Mouse (Mus musculus): Measurements from ENCODE around the gene Gtf2h5. TPM values are rescaled to one million over a fixed set of nuclear protein-coding genes. Genes with fewer than 3 reads are reported as not detected.

Gene Gtf2h5
- polyA plus RNA-seq, 1 experiment from 2014 or later: 227 TPM

DNA sequence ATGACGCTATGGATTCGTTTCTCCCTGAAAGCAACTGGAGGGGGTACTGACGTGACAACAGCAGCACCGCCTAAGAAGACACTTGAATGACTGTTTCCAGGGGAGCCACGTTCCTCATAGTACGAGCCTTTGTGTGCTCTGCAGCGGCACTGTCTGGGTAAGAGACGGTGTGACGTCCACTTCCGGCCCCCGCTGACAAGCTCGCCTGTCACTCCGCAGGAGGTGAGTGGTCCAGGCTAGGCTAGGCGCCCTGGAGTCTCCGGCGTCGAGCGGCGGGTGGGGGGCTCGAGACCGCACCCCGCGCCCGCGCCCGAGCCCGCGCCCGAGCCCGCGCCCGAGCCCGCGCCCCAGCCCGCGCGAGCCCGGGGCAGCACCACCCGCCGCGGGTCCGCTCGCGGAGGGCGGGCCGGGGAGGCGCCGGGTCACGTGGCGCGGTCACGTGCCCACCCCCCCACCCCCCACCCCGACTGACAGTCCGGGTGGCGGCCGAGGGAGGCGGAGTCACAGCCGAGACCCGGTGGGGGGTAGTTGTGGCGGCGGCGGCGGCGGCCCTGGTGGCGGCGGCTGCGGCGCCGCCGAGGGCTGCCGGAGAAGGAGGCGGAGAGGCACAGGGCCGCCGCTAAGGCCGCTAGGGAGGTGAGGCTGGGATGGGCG is 26.9 kb downstream of the Gtf2h5 start, which contains the start of gene Tulp4:
Tulp4 (plus strand) TSS at position 77 of the 654 bp plus-strand sequence.
- H3K36me3 ChIP-seq (ENCODE audit: control insufficient read depth, insufficient read depth, low read length): no peaks in the 10 kb centered on the region; the same call in 1 of the 2 replicates
- H3K9ac ChIP-seq (ENCODE audit: low read depth, low read length): peak within 1 kb of the TSS; percentile 99
- no peaks in the 10 kb centered on the region for H3K27me3 ChIP-seq (replicated peaks; ENCODE audit: control insufficient read depth, insufficient read depth, low read length)
- WGBS: 1% methylated on average over 51 of the region's 76 CpGs
- H3K4me3 ChIP-seq (ENCODE audit: low read length): peak within 1 kb of the TSS; percentile 93
- H3K4me2 ChIP-seq (ENCODE audit: low read length): peak within 1 kb of the TSS; percentile 86
- H3K4me1 ChIP-seq (ENCODE audit: control insufficient read depth, insufficient read depth, low read depth, low read length): peaks cover 24% of the 10 kb centered on the region
- H3K9me3 ChIP-seq (ENCODE audit: control insufficient read depth, low read length): no peaks in the 10 kb centered on the region
- peak within 1 kb of the TSS; percentile 99 for H3K27ac ChIP-seq (ENCODE audit: low read depth, low read length)
- ATAC-seq: peak; percentile 98

DNA sequence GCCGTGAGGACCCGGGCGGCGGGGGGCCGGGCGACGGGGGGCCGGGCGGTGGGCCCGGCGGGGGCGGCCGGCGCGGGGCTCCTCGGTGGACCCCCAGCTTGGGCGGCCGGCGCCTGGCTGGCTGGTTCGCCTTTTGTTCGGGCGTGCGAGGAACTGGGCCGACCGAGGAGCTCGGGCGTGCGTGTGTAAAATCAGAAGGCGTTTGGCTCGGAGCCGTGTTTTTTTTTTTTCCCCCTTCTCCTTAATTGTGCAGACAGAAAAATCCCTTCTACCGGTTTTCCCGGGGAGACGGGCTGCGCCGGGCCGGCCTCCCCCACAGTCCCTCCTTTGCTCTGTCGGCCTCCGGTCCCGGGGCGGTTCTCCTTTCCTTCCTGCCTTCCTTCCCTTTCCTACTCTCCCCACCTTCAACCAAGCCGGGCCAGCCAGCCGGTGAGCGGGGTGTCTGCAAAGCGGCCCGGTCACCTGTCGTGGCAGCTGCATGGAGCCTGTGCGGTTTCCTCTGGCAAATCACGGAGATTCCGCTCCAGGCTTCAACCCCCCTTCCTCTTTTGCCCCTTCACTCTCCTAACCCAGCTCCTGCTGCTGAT is 27.5 kb downstream of the Gtf2h5 start:
- peak overlapping the region; percentile 86 for H3K4me2 ChIP-seq (ENCODE audit: low read length)
- no peaks in the 10 kb centered on the region for H3K9me3 ChIP-seq (ENCODE audit: control insufficient read depth, low read length)
- peak; percentile 66; the same call in 1 of the 2 replicates for ATAC-seq
- H3K4me3 ChIP-seq (ENCODE audit: low read length): peak overlapping the region; percentile 93
- WGBS: under 1% methylated on average over 49 of the region's 50 CpGs
- peak overlapping the region; percentile 99 for H3K9ac ChIP-seq (ENCODE audit: low read depth, low read length)
- no peaks in the 10 kb centered on the region for H3K27me3 ChIP-seq (replicated peaks; ENCODE audit: control insufficient read depth, insufficient read depth, low read length)
- H3K27ac ChIP-seq (ENCODE audit: low read depth, low read length): peak overlapping the region; percentile 99
- H3K36me3 ChIP-seq (ENCODE audit: control insufficient read depth, insufficient read depth, low read length): no peaks in the 10 kb centered on the region; the same call in 1 of the 2 replicates
- peaks cover 24% of the 10 kb centered on the region for H3K4me1 ChIP-seq (ENCODE audit: control insufficient read depth, insufficient read depth, low read depth, low read length)

- H3K27me3 ChIP-seq (replicated peaks; ENCODE audit: control insufficient read depth, insufficient read depth, low read length): no peaks in the 10 kb centered on the region
- H3K9me3 ChIP-seq (ENCODE audit: control insufficient read depth, low read length): no peaks in the 10 kb centered on the region
- ATAC-seq: no peak
- H3K27ac ChIP-seq (ENCODE audit: low read depth, low read length): peak overlapping the region; percentile 99
- H3K4me1 ChIP-seq (ENCODE audit: control insufficient read depth, insufficient read depth, low read depth, low read length): peaks cover 24% of the 10 kb centered on the region
- WGBS: 29% methylated on average over 7 of the region's 7 CpGs
- peak overlapping the region; percentile 93 for H3K4me3 ChIP-seq (ENCODE audit: low read length)
- H3K4me2 ChIP-seq (ENCODE audit: low read length): peak overlapping the region; percentile 86
- H3K36me3 ChIP-seq (ENCODE audit: control insufficient read depth, insufficient read depth, low read length): no peaks in the 10 kb centered on the region; the same call in 1 of the 2 replicates
- H3K9ac ChIP-seq (ENCODE audit: low read depth, low read length): peak overlapping the region; percentile 99
These were observed 28.6 kb downstream of the Gtf2h5 start for GRCm38 (mm10) chr17:6108175-6108574.

DNA sequence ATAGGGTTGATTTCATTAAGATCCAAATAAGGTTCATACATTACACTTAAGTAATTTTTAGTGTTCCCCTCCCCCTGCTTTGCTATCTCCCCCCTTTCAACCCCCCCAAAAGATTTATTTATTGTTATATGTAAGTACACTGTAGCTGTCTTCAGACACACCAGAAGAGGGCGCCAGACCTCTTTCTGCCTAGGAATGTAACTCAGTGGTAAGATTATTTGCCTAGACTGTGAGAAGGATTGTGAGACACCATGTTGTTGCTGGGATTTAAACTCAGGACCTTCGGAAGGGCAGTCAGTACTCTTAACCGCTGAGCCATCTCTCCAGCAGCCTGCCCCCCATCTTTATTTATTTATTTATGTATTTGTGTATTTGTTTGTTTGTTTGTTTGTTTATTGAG is 31.4 kb downstream of the Gtf2h5 start:
- no peak for ATAC-seq
- Histone ChIP-seq H3K36me3 (ENCODE audit: control insufficient read depth, insufficient read depth, low read length) (no peaks in the 10 kb centered on the region; the same call in 1 of the 2 replicates), H3K4me1 (ENCODE audit: control insufficient read depth, insufficient read depth, low read depth, low read length) (peaks cover 21% of the 10 kb centered on the region), H3K9me3 (ENCODE audit: control insufficient read depth, low read length) (no peaks in the 10 kb centered on the region), H3K27me3 (replicated peaks; ENCODE audit: control insufficient read depth, insufficient read depth, low read length) (no peaks in the 10 kb centered on the region), H3K27ac (ENCODE audit: low read depth, low read length) (no peak overlapping the region), H3K4me2 (ENCODE audit: low read length) (no peak overlapping the region), H3K9ac (ENCODE audit: low read depth, low read length) (no peak overlapping the region), H3K4me3 (ENCODE audit: low read length) (no peak overlapping the region)
- WGBS: 82% methylated on average over 3 of the region's 3 CpGs

GRCm38 (mm10) chr17:6113653-6114052 is 34.1 kb downstream of the Gtf2h5 start:
- Histone ChIP-seq H3K27me3 (replicated peaks; ENCODE audit: control insufficient read depth, insufficient read depth, low read length) (no peaks in the 10 kb centered on the region), H3K4me3 (ENCODE audit: low read length) (no peak overlapping the region), H3K27ac (ENCODE audit: low read depth, low read length) (no peak overlapping the region), H3K4me1 (ENCODE audit: control insufficient read depth, insufficient read depth, low read depth, low read length) (peaks cover 15% of the 10 kb centered on the region), H3K36me3 (ENCODE audit: control insufficient read depth, insufficient read depth, low read length) (no peaks in the 10 kb centered on the region; the same call in 1 of the 2 replicates), H3K9ac (ENCODE audit: low read depth, low read length) (no peak overlapping the region), H3K9me3 (ENCODE audit: control insufficient read depth, low read length) (no peaks in the 10 kb centered on the region), H3K4me2 (ENCODE audit: low read length) (no peak overlapping the region)
- WGBS: 88% methylated on average over 6 of the region's 6 CpGs
- ATAC-seq: no peak

DNA sequence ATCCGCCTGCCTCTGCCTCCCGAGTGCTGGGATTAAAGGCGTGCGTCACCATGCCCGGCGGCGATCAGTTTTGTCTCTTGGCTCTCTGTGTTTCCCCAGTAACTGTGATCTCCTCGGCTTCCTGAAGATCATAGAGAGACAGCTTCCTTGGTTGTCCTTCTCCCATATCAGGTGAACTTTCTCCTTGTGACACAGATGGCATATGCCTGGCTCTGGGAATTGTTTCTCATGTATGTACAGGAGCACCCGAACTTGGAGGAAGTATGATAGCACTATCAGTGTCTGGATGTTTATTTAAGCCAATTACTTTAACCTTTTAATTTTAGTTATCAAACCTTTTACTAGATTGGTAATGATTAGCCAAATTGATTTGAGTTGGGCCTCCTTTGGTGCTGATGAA is 35.5 kb downstream of the Gtf2h5 start:
- ATAC-seq: no peak
- Histone ChIP-seq H3K9me3 (ENCODE audit: control insufficient read depth, low read length) (no peaks in the 10 kb centered on the region), H3K27me3 (replicated peaks; ENCODE audit: control insufficient read depth, insufficient read depth, low read length) (no peaks in the 10 kb centered on the region), H3K4me1 (ENCODE audit: control insufficient read depth, insufficient read depth, low read depth, low read length) (peaks cover 3% of the 10 kb centered on the region; the same call in 1 of the 2 replicates), H3K4me2 (ENCODE audit: low read length) (no peak overlapping the region), H3K36me3 (ENCODE audit: control insufficient read depth, insufficient read depth, low read length) (no peaks in the 10 kb centered on the region; the same call in 1 of the 2 replicates), H3K9ac (ENCODE audit: low read depth, low read length) (no peak overlapping the region), H3K27ac (ENCODE audit: low read depth, low read length) (no peak overlapping the region), H3K4me3 (ENCODE audit: low read length) (no peak overlapping the region)
- WGBS: 94% methylated on average over 9 of the region's 9 CpGs

DNA sequence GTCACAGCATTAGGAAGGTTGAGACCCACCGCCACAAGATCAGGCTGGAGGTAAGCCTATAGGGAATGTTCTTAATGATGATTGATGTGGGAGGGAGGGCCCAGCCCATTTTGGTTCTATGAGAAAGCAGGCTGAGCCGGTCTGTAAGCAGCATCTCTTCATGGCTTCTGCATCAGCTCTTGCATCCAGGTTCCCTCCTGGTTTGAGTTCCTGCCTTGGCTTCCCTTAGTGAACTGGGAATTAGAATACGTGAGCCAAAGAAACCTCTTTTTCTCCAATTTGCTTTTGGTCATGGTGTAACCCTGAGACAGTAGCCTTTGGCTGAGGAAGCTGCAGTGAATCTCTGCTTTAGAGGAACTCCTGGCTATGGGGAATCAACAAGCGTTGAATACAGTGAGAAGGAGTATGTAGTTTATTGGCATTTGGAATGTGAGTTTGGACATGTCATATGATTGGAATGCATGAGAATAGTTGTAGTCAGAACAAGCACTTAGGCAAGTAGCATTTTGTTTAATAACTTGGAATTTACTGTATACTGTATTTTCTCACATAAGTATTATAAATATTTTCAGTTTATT is 37.7 kb downstream of the Gtf2h5 start:
- no peak overlapping the region for H3K4me2 ChIP-seq (ENCODE audit: low read length)
- WGBS: 69% methylated on average over 4 of the region's 4 CpGs
- no peak overlapping the region for H3K4me3 ChIP-seq (ENCODE audit: low read length)
- no peak for ATAC-seq
- peaks cover 3% of the 10 kb centered on the region; the same call in 1 of the 2 replicates for H3K4me1 ChIP-seq (ENCODE audit: control insufficient read depth, insufficient read depth, low read depth, low read length)
- H3K9ac ChIP-seq (ENCODE audit: low read depth, low read length): no peak overlapping the region
- H3K36me3 ChIP-seq (ENCODE audit: control insufficient read depth, insufficient read depth, low read length): peaks cover 3% of the 10 kb centered on the region
- H3K9me3 ChIP-seq (ENCODE audit: control insufficient read depth, low read length): no peaks in the 10 kb centered on the region
- H3K27ac ChIP-seq (ENCODE audit: low read depth, low read length): no peak overlapping the region
- no peaks in the 10 kb centered on the region for H3K27me3 ChIP-seq (replicated peaks; ENCODE audit: control insufficient read depth, insufficient read depth, low read length)

DNA sequence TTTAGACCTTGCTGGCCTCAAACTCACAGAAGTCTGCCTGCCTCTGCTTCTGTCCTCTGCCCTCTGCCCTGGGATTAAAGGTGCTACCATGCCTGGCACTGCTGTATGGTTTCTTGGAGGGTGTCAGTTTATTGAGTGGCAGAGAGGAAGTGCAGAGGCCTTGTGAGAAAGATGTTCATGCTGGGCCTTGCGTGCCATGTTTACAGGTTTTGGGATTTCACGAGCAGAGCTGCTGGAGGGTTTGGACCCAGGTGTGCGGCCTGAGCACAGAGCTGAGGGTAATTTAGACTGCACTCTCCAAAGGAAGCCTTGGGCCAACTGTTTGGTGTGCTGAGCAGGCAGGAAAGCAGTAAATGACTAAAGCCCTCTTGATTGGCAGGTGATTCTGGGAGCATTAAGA is 38.3 kb downstream of the Gtf2h5 start:
- no peak for ATAC-seq
- 74% methylated on average over 3 of the region's 3 CpGs for WGBS

DNA sequence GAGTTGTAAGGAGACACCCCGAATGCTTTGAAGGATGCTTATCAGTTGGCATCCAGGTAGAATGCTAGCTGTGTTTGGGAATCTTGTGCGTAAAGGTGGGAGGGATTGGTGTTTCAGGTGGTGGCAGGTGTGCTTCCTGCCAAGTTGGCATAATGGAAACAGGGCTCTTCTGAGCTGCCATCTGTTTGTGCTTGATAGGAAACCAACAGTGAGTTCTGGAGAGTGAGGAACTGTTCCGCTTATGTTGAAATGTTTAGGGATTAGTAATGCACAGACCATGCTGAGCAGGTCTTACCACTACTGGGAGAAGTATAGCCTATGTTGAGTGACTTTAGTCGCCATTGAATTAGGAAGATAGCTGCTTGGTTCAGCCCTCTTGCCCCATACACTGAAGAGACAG is 39.3 kb downstream of the Gtf2h5 start:
- Histone ChIP-seq H3K4me2 (ENCODE audit: low read length) (no peak overlapping the region), H3K9ac (ENCODE audit: low read depth, low read length) (no peak overlapping the region), H3K4me1 (ENCODE audit: control insufficient read depth, insufficient read depth, low read depth, low read length) (peaks cover 3% of the 10 kb centered on the region; the same call in 1 of the 2 replicates), H3K9me3 (ENCODE audit: control insufficient read depth, low read length) (no peaks in the 10 kb centered on the region), H3K4me3 (ENCODE audit: low read length) (no peak overlapping the region), H3K27ac (ENCODE audit: low read depth, low read length) (no peak overlapping the region), H3K27me3 (replicated peaks; ENCODE audit: control insufficient read depth, insufficient read depth, low read length) (no peaks in the 10 kb centered on the region), H3K36me3 (ENCODE audit: control insufficient read depth, insufficient read depth, low read length) (peaks cover 12% of the 10 kb centered on the region)
- ATAC-seq: no peak
- 79% methylated on average over 4 of the region's 4 CpGs for WGBS

More for the DNA sequence above, 38.3 kb downstream of the Gtf2h5 start:
- H3K36me3 ChIP-seq (ENCODE audit: control insufficient read depth, insufficient read depth, low read length): peaks cover 9% of the 10 kb centered on the region
- H3K27me3 ChIP-seq (replicated peaks; ENCODE audit: control insufficient read depth, insufficient read depth, low read length): no peaks in the 10 kb centered on the region
- no peak overlapping the region for H3K27ac ChIP-seq (ENCODE audit: low read depth, low read length)
- H3K4me3 ChIP-seq (ENCODE audit: low read length): no peak overlapping the region
- H3K4me2 ChIP-seq (ENCODE audit: low read length): no peak overlapping the region
- H3K9ac ChIP-seq (ENCODE audit: low read depth, low read length): no peak overlapping the region
- no peaks in the 10 kb centered on the region for H3K9me3 ChIP-seq (ENCODE audit: control insufficient read depth, low read length)
- peaks cover 3% of the 10 kb centered on the region; the same call in 1 of the 2 replicates for H3K4me1 ChIP-seq (ENCODE audit: control insufficient read depth, insufficient read depth, low read depth, low read length)

All from hindbrain, embryonic 16.5 days (tissue).